15 mouse cellular contexts compared by ENCODE assay signal in the genomic region with DNA sequence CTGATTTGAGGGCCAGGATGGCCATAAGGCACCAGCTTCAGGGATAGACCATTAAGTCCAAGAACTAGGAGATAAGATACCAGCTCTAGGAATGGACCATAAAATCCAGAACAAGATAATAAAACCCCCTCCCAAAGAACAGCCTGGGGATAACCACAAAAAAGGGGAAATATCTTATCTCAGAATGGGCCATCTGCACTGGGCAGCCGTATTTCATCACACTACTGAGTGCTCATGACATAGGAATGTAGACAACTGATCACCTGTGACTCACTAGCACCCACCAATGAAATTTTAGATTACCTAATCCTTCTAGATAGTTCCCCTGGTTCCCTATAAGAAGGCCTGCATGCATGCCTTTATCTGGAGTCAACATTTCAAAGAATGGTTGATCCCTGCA.
"Had no signal": no experiment of that assay in that cellular context is flagged by ENCODE, and none has a peak within 500 bp of the region (broad histone marks: within the 10 kb centered on the region; RNA-seq: fewer than 3 reads in every experiment).

No protein-coding gene starts in this region.

- H3K36me3 ChIP-seq: limb, embryonic 13.5 days; midbrain, embryonic 15.5 days; neural tube, embryonic 13.5 days had no signal

- H3K4me2 ChIP-seq: limb, embryonic 13.5 days; liver, embryonic 11.5 days; lung, embryonic 14.5 days; midbrain, embryonic 11.5 days; midbrain, embryonic 15.5 days; neural tube, embryonic 13.5 days had no signal

- H3K27ac ChIP-seq: limb, embryonic 13.5 days; midbrain, embryonic 15.5 days; neural tube, embryonic 13.5 days; stomach, postnatal 0 days had no signal

- H3K9me3 ChIP-seq: limb, embryonic 13.5 days; midbrain, embryonic 15.5 days; neural tube, embryonic 13.5 days had no signal

- DNase-seq: kidney, postnatal 10 days; left cerebral cortex, postnatal 4 days; lung, embryonic 14.5 days; lung, postnatal 10 days; lung, postnatal 4 days; right cerebral cortex, adult 18-20 months; right cerebral cortex, postnatal 25 days; thymus, postnatal 14 days had no signal

- H3K4me1 ChIP-seq: midbrain, embryonic 15.5 days; neural tube, embryonic 13.5 days had no signal

- H3K9ac ChIP-seq: limb, embryonic 13.5 days; lung, embryonic 14.5 days; midbrain, embryonic 15.5 days; neural tube, embryonic 13.5 days had no signal

- H3K4me3 ChIP-seq: limb, embryonic 13.5 days; megakaryocyte, embryonic 14.5 days; midbrain, embryonic 15.5 days; neural tube, embryonic 13.5 days had no signal

- ATAC-seq: midbrain, embryonic 15.5 days had no signal

- H3K27me3 ChIP-seq: limb, embryonic 13.5 days; megakaryocyte, embryonic 14.5 days; midbrain, embryonic 15.5 days; neural tube, embryonic 13.5 days had no signal
